Mouse (Mus musculus) urinary bladder, postnatal 25 days (tissue): ENCODE data around the gene Igfals.
A peak's percentile ranks its signal among the peaks of the same experiment; 100 is the strongest.

Source experiments
- DNase-seq: peaks from one replicate; pipeline ENCODE4 v3.0.0; 2022; ENCODE audit warnings: low spot score

The Igfals gene

GRCm38 (mm10) chr17:24894061-24894994 lies 28.5 kb downstream of the Igfals start:
- DNase-seq, result no peak

- DNase-seq, result peak; percentile 71
Measured at GRCm38 (mm10) chr17:24894995-24895547, 29.3 kb downstream of the Igfals start, which contains the start of the genes Eme2 and Mrps34. Gene Eme2 (minus strand): TSS chr17:24895087. Gene Mrps34 (plus strand): TSS chr17:24895116.

GRCm38 (mm10) chr17:24895571-24896240 lies 29.9 kb downstream of the Igfals start:
- DNase-seq, result no peak

GRCm38 (mm10) chr17:24896241-24896992 lies 30.6 kb downstream of the Igfals start, which contains the start of gene Nme3:
Gene Nme3 (plus strand): TSS chr17:24896500.
- DNase-seq, result peak; percentile 66

- no peak for DNase-seq
Measured at GRCm38 (mm10) chr17:24896993-24897269, 31.1 kb downstream of the Igfals start.

GRCm38 (mm10) chr17:24897600-24897999 lies 31.8 kb downstream of the Igfals start:
- no peak for DNase-seq

GRCm38 (mm10) chr17:24898041-24898854 lies 32.5 kb downstream of the Igfals start:
- DNase-seq, result no peak

GRCm38 (mm10) chr17:24899153-24899552 lies 33.4 kb downstream of the Igfals start:
- DNase-seq, result no peak

GRCm38 (mm10) chr17:24900014-24900413 lies 34.2 kb downstream of the Igfals start:
- no peak for DNase-seq

GRCm38 (mm10) chr17:24902124-24902523 lies 36.3 kb downstream of the Igfals start:
- DNase-seq, result no peak

GRCm38 (mm10) chr17:24902671-24903474 lies 37.1 kb downstream of the Igfals start:
- DNase-seq, result no peak

GRCm38 (mm10) chr17:24903767-24904166 lies 38.0 kb downstream of the Igfals start:
- no peak for DNase-seq

GRCm38 (mm10) chr17:24907591-24907990 lies 41.8 kb downstream of the Igfals start:
- DNase-seq, result no peak

- DNase-seq, result no peak
Measured at GRCm38 (mm10) chr17:24913984-24914383, 48.2 kb downstream of the Igfals start.

GRCm38 (mm10) chr17:24923246-24923645 lies 57.4 kb downstream of the Igfals start:
- DNase-seq, result no peak

- DNase-seq, result no peak
Measured at GRCm38 (mm10) chr17:24929506-24929905, 63.7 kb downstream of the Igfals start.
